Mouse (Mus musculus): ENCODE measurements around the gene Chst11. TPM values are rescaled to one million over a fixed set of nuclear protein-coding genes. Genes with fewer than 3 reads are reported as not detected.
A peak's percentile ranks its signal among the peaks of the same experiment; 100 is the strongest.

The Chst11 gene
- polyA plus RNA-seq, 1 experiment from 2014 or later, result 4.0 TPM

- Histone ChIP-seq H3K4me1 (peaks cover 16% of the 10 kb centered on the region; the same call in 1 of the 2 replicates), H3K27ac (no peak overlapping the region), H3K9me3 (no peaks in the 10 kb centered on the region; the same call in 1 of the 2 replicates), H3K36me3 (peaks cover 15% of the 10 kb centered on the region), H3K4me2 (replicated peaks) (no peak overlapping the region), H3K27me3 (no peaks in the 10 kb centered on the region), H3K9ac (no peak overlapping the region), H3K4me3 (no peak overlapping the region)
- ATAC-seq (ENCODE audit: low FRiP score, low read depth), result no peak
- 93% methylated on average over 17 of the region's 17 CpGs for WGBS
Measured at GRCm38 (mm10) chr10:83191476-83191875, 206.2 kb downstream of the Chst11 start.

GRCm38 (mm10) chr10:83191982-83192381 is 206.7 kb downstream of the Chst11 start:
- peaks cover 15% of the 10 kb centered on the region for H3K36me3 ChIP-seq
- H3K9me3 ChIP-seq, result no peaks in the 10 kb centered on the region; the same call in 1 of the 2 replicates

GRCm38 (mm10) chr10:83197690-83198336 is 212.5 kb downstream of the Chst11 start:
- ATAC-seq (ENCODE audit: low FRiP score, low read depth), result no peak
- H3K4me2 ChIP-seq (replicated peaks), result no peak overlapping the region

More at GRCm38 (mm10) chr10:83191982-83192381, 206.7 kb downstream of the Chst11 start:
- Histone ChIP-seq H3K4me1 (peaks cover 13% of the 10 kb centered on the region; the same call in 1 of the 2 replicates), H3K27ac (no peak overlapping the region), H3K4me2 (replicated peaks) (no peak overlapping the region), H3K9ac (no peak overlapping the region), H3K27me3 (no peaks in the 10 kb centered on the region), H3K4me3 (no peak overlapping the region)
- 67% methylated on average over 6 of the region's 6 CpGs for WGBS
- ATAC-seq (ENCODE audit: low FRiP score, low read depth), result peak; percentile 62

GRCm38 (mm10) chr10:83198692-83199091 is 213.4 kb downstream of the Chst11 start:
- Histone ChIP-seq H3K4me1 (peaks cover 5% of the 10 kb centered on the region; the same call in 1 of the 2 replicates), H3K9ac (no peak overlapping the region), H3K27ac (no peak overlapping the region), H3K36me3 (no peaks in the 10 kb centered on the region), H3K27me3 (no peaks in the 10 kb centered on the region), H3K4me3 (no peak overlapping the region), H3K4me2 (replicated peaks) (no peak overlapping the region), H3K9me3 (no peaks in the 10 kb centered on the region)
- no peak for ATAC-seq (ENCODE audit: low FRiP score, low read depth)
- WGBS, result 84% methylated on average over 5 of the region's 5 CpGs

More at GRCm38 (mm10) chr10:83197690-83198336, 212.5 kb downstream of the Chst11 start:
- H3K27ac ChIP-seq, result no peak overlapping the region
- 48% methylated on average over 11 of the region's 11 CpGs for WGBS
- no peaks in the 10 kb centered on the region for H3K9me3 ChIP-seq
- no peak overlapping the region for H3K4me3 ChIP-seq
- H3K4me1 ChIP-seq, result peaks cover 9% of the 10 kb centered on the region; the same call in 1 of the 2 replicates
- no peaks in the 10 kb centered on the region for H3K27me3 ChIP-seq
- no peaks in the 10 kb centered on the region for H3K36me3 ChIP-seq
- H3K9ac ChIP-seq, result no peak overlapping the region

- no peak for ATAC-seq (ENCODE audit: low FRiP score, low read depth)
- 80% methylated on average over 9 of the region's 9 CpGs for WGBS
Measured at GRCm38 (mm10) chr10:83199290-83199689, 214.0 kb downstream of the Chst11 start.

GRCm38 (mm10) chr10:83201525-83201924 is 216.2 kb downstream of the Chst11 start:
- no peak overlapping the region for H3K4me3 ChIP-seq
- no peak overlapping the region for H3K27ac ChIP-seq
- H3K36me3 ChIP-seq, result no peaks in the 10 kb centered on the region
- no peak for ATAC-seq (ENCODE audit: low FRiP score, low read depth)
- no peaks in the 10 kb centered on the region for H3K27me3 ChIP-seq
- no peaks in the 10 kb centered on the region for H3K4me1 ChIP-seq
- WGBS, result 84% methylated on average over 7 of the region's 7 CpGs
- no peak overlapping the region for H3K4me2 ChIP-seq (replicated peaks)
- 0 out of 2 replicates have a peak, but pooled peaks cover 4% of the 10 kb centered on the region for H3K9me3 ChIP-seq
- no peak overlapping the region for H3K9ac ChIP-seq

More at GRCm38 (mm10) chr10:83199290-83199689, 214.0 kb downstream of the Chst11 start:
- Histone ChIP-seq H3K4me3 (no peak overlapping the region), H3K9me3 (0 out of 2 replicates have a peak, but pooled peaks cover 3% of the 10 kb centered on the region), H3K4me1 (peaks cover 4% of the 10 kb centered on the region; the same call in 1 of the 2 replicates), H3K36me3 (no peaks in the 10 kb centered on the region), H3K27me3 (no peaks in the 10 kb centered on the region), H3K27ac (no peak overlapping the region), H3K4me2 (replicated peaks) (no peak overlapping the region), H3K9ac (no peak overlapping the region)

- H3K27me3 ChIP-seq, result no peaks in the 10 kb centered on the region
- H3K4me2 ChIP-seq (replicated peaks), result no peak overlapping the region
- no peaks in the 10 kb centered on the region for H3K36me3 ChIP-seq
- no peak for ATAC-seq (ENCODE audit: low FRiP score, low read depth)
- 0 out of 2 replicates have a peak, but pooled peaks cover 4% of the 10 kb centered on the region for H3K9me3 ChIP-seq
- no peak overlapping the region for H3K27ac ChIP-seq
- 83% methylated on average over 14 of the region's 14 CpGs for WGBS
- H3K9ac ChIP-seq, result no peak overlapping the region
- H3K4me1 ChIP-seq, result no peaks in the 10 kb centered on the region
- H3K4me3 ChIP-seq, result no peak overlapping the region
Measured at GRCm38 (mm10) chr10:83202906-83203702, 217.8 kb downstream of the Chst11 start.

- no peak overlapping the region for H3K27ac ChIP-seq
- 73% methylated on average over 7 of the region's 7 CpGs for WGBS
- no peak overlapping the region for H3K9ac ChIP-seq
- no peak for ATAC-seq (ENCODE audit: low FRiP score, low read depth)
- no peaks in the 10 kb centered on the region for H3K27me3 ChIP-seq
- no peaks in the 10 kb centered on the region for H3K36me3 ChIP-seq
- 0 out of 2 replicates have a peak, but pooled peaks cover 4% of the 10 kb centered on the region for H3K9me3 ChIP-seq
- H3K4me2 ChIP-seq (replicated peaks), result no peak overlapping the region
- peaks cover 11% of the 10 kb centered on the region for H3K4me1 ChIP-seq
- no peak overlapping the region for H3K4me3 ChIP-seq
Measured at GRCm38 (mm10) chr10:83208436-83208835, 223.1 kb downstream of the Chst11 start.

GRCm38 (mm10) chr10:83209388-83209787 is 224.1 kb downstream of the Chst11 start:
- Histone ChIP-seq H3K27me3 (no peaks in the 10 kb centered on the region), H3K27ac (no peak overlapping the region), H3K9me3 (no peaks in the 10 kb centered on the region), H3K4me1 (peaks cover 11% of the 10 kb centered on the region), H3K36me3 (no peaks in the 10 kb centered on the region), H3K4me2 (replicated peaks) (no peak overlapping the region), H3K9ac (no peak overlapping the region), H3K4me3 (no peak overlapping the region)
- ATAC-seq (ENCODE audit: low FRiP score, low read depth), result no peak
- WGBS, result 55% methylated on average over 12 of the region's 12 CpGs

- H3K9ac ChIP-seq, result no peak overlapping the region
- H3K9me3 ChIP-seq, result no peaks in the 10 kb centered on the region
- no peak overlapping the region for H3K4me3 ChIP-seq
- H3K27me3 ChIP-seq, result no peaks in the 10 kb centered on the region
- no peaks in the 10 kb centered on the region for H3K36me3 ChIP-seq
- 55% methylated on average over 16 of the region's 16 CpGs for WGBS
- H3K4me1 ChIP-seq, result peaks cover 11% of the 10 kb centered on the region
- no peak overlapping the region for H3K27ac ChIP-seq
- ATAC-seq (ENCODE audit: low FRiP score, low read depth), result no peak
- H3K4me2 ChIP-seq (replicated peaks), result no peak overlapping the region
Measured at GRCm38 (mm10) chr10:83210122-83210521, 224.8 kb downstream of the Chst11 start.

GRCm38 (mm10) chr10:83210968-83211583 is 225.8 kb downstream of the Chst11 start:
- Histone ChIP-seq H3K36me3 (no peaks in the 10 kb centered on the region), H3K4me3 (no peak overlapping the region), H3K4me2 (replicated peaks) (no peak overlapping the region), H3K4me1 (peaks cover 11% of the 10 kb centered on the region), H3K9me3 (no peaks in the 10 kb centered on the region), H3K27ac (no peak overlapping the region), H3K27me3 (no peaks in the 10 kb centered on the region), H3K9ac (no peak overlapping the region)
- 72% methylated on average over 6 of the region's 6 CpGs for WGBS
- no peak for ATAC-seq (ENCODE audit: low FRiP score, low read depth)

GRCm38 (mm10) chr10:83212618-83213017 is 227.3 kb downstream of the Chst11 start:
- Histone ChIP-seq H3K4me1 (peaks cover 23% of the 10 kb centered on the region), H3K9ac (no peak overlapping the region), H3K4me2 (replicated peaks) (no peak overlapping the region), H3K4me3 (no peak overlapping the region), H3K27me3 (no peaks in the 10 kb centered on the region), H3K9me3 (no peaks in the 10 kb centered on the region), H3K27ac (no peak overlapping the region), H3K36me3 (no peaks in the 10 kb centered on the region)
- WGBS, result 85% methylated on average over 4 of the region's 4 CpGs
- ATAC-seq (ENCODE audit: low FRiP score, low read depth), result no peak

Data from limb, embryonic 13.5 days (tissue).